Mouse (Mus musculus) stomach, postnatal 0 days (tissue): ENCODE measurements at regions not wholly inside any gene's neighbourhood (a gene's known extent, or its start where the extent isn't known, plus 50 kb on each side); places are given as distances from the start of the nearest gene placed in this dataset.

Experiments
- ATAC-seq: fragments of 200-750 bp; cut with Nextera tagmentation; 2 replicates; pipeline ENCODE4 v1.8.0; 2017; ENCODE audit not compliant: low FRiP score, low TSS enrichment
- DNase-seq: peaks from one replicate; pipeline ENCODE4 v3.0.0-alpha.2; 2016; ENCODE audit warnings: low spot score
- H3K27ac ChIP-seq: fragments of 300-500 bp; sonication (generic); replicated peaks from 2 replicates; pipeline ENCODE4 v1.5.1; 2014; ENCODE audit warnings: mild to moderate bottlenecking, control low read depth
- H3K27me3 ChIP-seq: fragments of 300-500 bp; sonication (generic); 2 replicates; pipeline ENCODE4 v1.6.1; 2014; ENCODE audit warnings: low read length; ENCODE audit not compliant: control insufficient read depth, insufficient read depth
- H3K36me3 ChIP-seq: fragments of 300-500 bp; sonication (generic); 2 replicates; pipeline ENCODE4 v1.6.1; 2014; ENCODE audit warnings: low read length, mixed read lengths; ENCODE audit not compliant: control insufficient read depth, insufficient read depth
- H3K4me1 ChIP-seq: fragments of 300-500 bp; sonication (generic); replicated peaks from 2 replicates; pipeline ENCODE4 v1.6.1; 2014; ENCODE audit warnings: antibody characterized with exemption; ENCODE audit not compliant: control insufficient read depth, insufficient read depth
- H3K4me2 ChIP-seq: fragments of 300-500 bp; sonication (generic); replicated peaks from 2 replicates; pipeline ENCODE4 v1.6.1; 2014; ENCODE audit warnings: low read depth, mild to moderate bottlenecking, control low read depth, moderate library complexity
- H3K4me3 ChIP-seq: fragments of 300-500 bp; sonication (generic); 2 replicates; pipeline ENCODE4 v1.5.1; 2014; ENCODE audit warnings: low read depth, low read length, control low read depth
- H3K9ac ChIP-seq: fragments of 300-500 bp; sonication (generic); 2 replicates; pipeline ENCODE4 v1.6.1; 2014; ENCODE audit warnings: mild to moderate bottlenecking, low read length, control low read depth, mixed read lengths
- H3K9me3 ChIP-seq: fragments of 300-500 bp; sonication (generic); 2 replicates; pipeline ENCODE4 v1.6.1; 2016; ENCODE audit warnings: low read length; ENCODE audit not compliant: control insufficient read depth
- CTCF ChIP-seq: IDR thresholded peaks from 2 replicates; pipeline ENCODE4 v1.5.1; 2016; ENCODE audit warnings: antibody characterized with exemption, low read depth, mild to moderate bottlenecking, moderate library complexity
- EP300 ChIP-seq: optimal IDR thresholded peaks from 2 replicates; pipeline ENCODE3; 2016; ENCODE audit warnings: antibody characterized with exemption
- WGBS: fragments of 180-500 bp; shearing (Covaris S2); extraction: QIAGEN DNeasy Blood & Tissue Kit; methylation state at CpG from one replicate; pipeline ENCODE4 v1.1.7; 2014; 5-methylcytosine and 5-hydroxymethylcytosine counted together

- H3K27ac ChIP-seq = no peak overlapping the region
- no peaks in the 10 kb centered on the region for H3K9me3 ChIP-seq
- no peak overlapping the region for H3K4me3 ChIP-seq
- no peak overlapping the region for H3K4me2 ChIP-seq
- TF ChIP-seq CTCF = no peak
- no peak for TF ChIP-seq EP300
- H3K27me3 ChIP-seq = no peaks in the 10 kb centered on the region
- no peaks in the 10 kb centered on the region for H3K36me3 ChIP-seq
- DNase-seq (no peak), ATAC-seq (no peak)
- H3K9ac ChIP-seq = no peak overlapping the region
- 52% methylated on average over 5 of the region's 5 CpGs for WGBS
- no peaks in the 10 kb centered on the region for H3K4me1 ChIP-seq
Observed at GRCm38 (mm10) chrX:11905231-11905630, 254.9 kb downstream of the Bcor start.

- peak; percentile 93 for ATAC-seq
- DNase-seq = peak; percentile 35
- TF ChIP-seq CTCF (no peak), EP300 (no peak)
- Histone ChIP-seq H3K9me3 (no peaks in the 10 kb centered on the region), H3K4me1 (no peaks in the 10 kb centered on the region), H3K27me3 (no peaks in the 10 kb centered on the region), H3K4me3 (no peak overlapping the region), H3K4me2 (no peak overlapping the region), H3K9ac (no peak overlapping the region), H3K36me3 (no peaks in the 10 kb centered on the region), H3K27ac (no peak overlapping the region)
- WGBS = 42% methylated on average over 6 of the region's 6 CpGs
Observed at GRCm38 (mm10) chrX:11907167-11907566, 253.0 kb downstream of the Bcor start.

GRCm38 (mm10) chrX:11915984-11916383, 244.2 kb downstream of the Bcor start:
- no peak for ATAC-seq
- H3K4me1 ChIP-seq = no peaks in the 10 kb centered on the region
- H3K4me3 ChIP-seq = no peak overlapping the region
- no peaks in the 10 kb centered on the region for H3K9me3 ChIP-seq
- DNase-seq = no peak
- TF ChIP-seq CTCF (no peak), EP300 (no peak)
- H3K9ac ChIP-seq = no peak overlapping the region
- WGBS = 78% methylated on average over 10 of the region's 10 CpGs
- H3K27me3 ChIP-seq = no peaks in the 10 kb centered on the region
- H3K27ac ChIP-seq = no peak overlapping the region
- H3K36me3 ChIP-seq = no peaks in the 10 kb centered on the region
- H3K4me2 ChIP-seq = no peak overlapping the region

GRCm38 (mm10) chrX:11920231-11920630, 239.9 kb downstream of the Bcor start:
- Histone ChIP-seq H3K4me1 (no peaks in the 10 kb centered on the region), H3K36me3 (no peaks in the 10 kb centered on the region), H3K9me3 (no peaks in the 10 kb centered on the region), H3K4me2 (no peak overlapping the region), H3K27ac (no peak overlapping the region), H3K4me3 (no peak overlapping the region), H3K9ac (no peak overlapping the region), H3K27me3 (no peaks in the 10 kb centered on the region)
- TF ChIP-seq EP300 (no peak), CTCF (no peak)
- WGBS = 38% methylated on average over 2 of the region's 2 CpGs
- DNase-seq (no peak), ATAC-seq (no peak)

GRCm38 (mm10) chrX:11924639-11925302, 235.4 kb downstream of the Bcor start:
- 0 out of 2 replicates have a peak, but pooled peaks have one; percentile 29 for ATAC-seq
- Histone ChIP-seq H3K4me2 (no peak overlapping the region), H3K4me1 (no peaks in the 10 kb centered on the region), H3K27ac (no peak overlapping the region), H3K4me3 (no peak overlapping the region), H3K9ac (no peak overlapping the region), H3K9me3 (no peaks in the 10 kb centered on the region), H3K36me3 (no peaks in the 10 kb centered on the region), H3K27me3 (no peaks in the 10 kb centered on the region)
- no peak for DNase-seq
- TF ChIP-seq CTCF (no peak), EP300 (no peak)
- WGBS = 59% methylated on average over 3 of the region's 3 CpGs

- ATAC-seq = no peak
- no peaks in the 10 kb centered on the region for H3K9me3 ChIP-seq
- H3K27me3 ChIP-seq = no peaks in the 10 kb centered on the region
- WGBS = 58% methylated on average over 10 of the region's 10 CpGs
- H3K4me1 ChIP-seq = no peaks in the 10 kb centered on the region
- no peak for TF ChIP-seq EP300
- TF ChIP-seq CTCF = no peak
- no peak overlapping the region for H3K27ac ChIP-seq
- no peak overlapping the region for H3K4me2 ChIP-seq
- H3K4me3 ChIP-seq = no peak overlapping the region
- no peak for DNase-seq
- H3K9ac ChIP-seq = no peak overlapping the region
- H3K36me3 ChIP-seq = no peaks in the 10 kb centered on the region
Observed at GRCm38 (mm10) chrX:11926868-11927535, 233.2 kb downstream of the Bcor start.
